In the genomic region with DNA sequence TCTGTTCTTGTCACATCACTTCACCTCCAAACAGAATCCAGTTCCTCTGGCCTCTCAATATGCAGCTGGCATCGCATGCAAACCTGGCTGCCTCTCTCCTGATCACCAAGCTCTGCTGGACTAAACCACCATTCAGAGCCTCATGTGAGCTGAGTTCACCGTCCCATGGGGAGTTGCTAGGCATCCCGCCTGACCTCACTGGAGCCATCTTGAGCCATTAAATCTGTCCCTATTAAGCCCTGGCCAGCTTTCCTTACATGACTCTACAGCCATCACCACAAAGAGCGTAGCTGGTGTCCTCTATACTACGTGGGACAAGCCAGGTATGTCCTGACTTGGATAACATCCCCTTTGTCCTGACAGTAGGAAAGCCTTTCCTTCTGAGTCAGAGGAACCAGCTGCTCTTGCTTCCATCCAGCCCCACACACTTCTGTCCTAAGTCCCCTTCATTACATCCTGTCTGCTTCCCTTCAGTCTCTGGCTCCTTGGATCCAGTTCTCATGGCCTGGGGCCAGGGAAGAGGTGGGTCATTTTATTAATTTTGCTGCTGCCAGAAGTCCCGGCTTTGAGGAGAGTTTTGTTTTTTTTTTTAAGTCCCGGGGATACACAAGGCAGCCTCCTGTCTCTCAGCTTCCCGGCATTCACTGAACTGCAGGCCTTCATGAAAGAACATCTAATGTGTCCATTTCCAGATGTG, we compare ENCODE assay signal across 10 mouse cellular contexts.
DNase-seq lines count a peak whose midpoint lies in the region; ATAC-seq and TF ChIP-seq lines count a peak whose summit lies in the region.
"Had no signal": no experiment of that assay in that cellular context is flagged by ENCODE, and none has a peak within 500 bp of the region (broad histone marks: within the 10 kb centered on the region; RNA-seq: fewer than 3 reads in every experiment).

No protein-coding gene starts in this region.

- peak; percentile 12; the same call in 1 of the 2 replicates for TF ChIP-seq POLR2A in heart, adult 2 months (IDR thresholded peaks at IDR 0.05; ENCODE audit: insufficient read depth, low read depth, low read length)

- no peaks in the 10 kb centered on the region for H3K27me3 ChIP-seq in heart, adult 2 months (ENCODE audit: control insufficient read depth, insufficient read depth, low read length)
- no peaks in the 10 kb centered on the region for H3K27me3 ChIP-seq in heart, embryonic 10.5 days (ENCODE audit: insufficient read depth, poor library complexity, severe bottlenecking)
- H3K27me3 ChIP-seq in embryonic facial prominence, embryonic 14.5 days (replicated peaks; ENCODE audit: control insufficient read depth, insufficient read depth, low read length) = no peaks in the 10 kb centered on the region
- no peaks in the 10 kb centered on the region for H3K27me3 ChIP-seq in heart, embryonic 15.5 days
- no peaks in the 10 kb centered on the region for H3K27me3 ChIP-seq in limb, embryonic 10.5 days (ENCODE audit: low read depth, poor library complexity, severe bottlenecking)

- ATAC-seq in embryonic facial prominence, embryonic 14.5 days (ENCODE audit: low read depth) = peak; percentile 37; the same call in 1 of the 2 replicates
- 0 out of 2 replicates have a peak, but pooled peaks have one; percentile 22 for ATAC-seq in heart, embryonic 15.5 days (replicated peaks; ENCODE audit: insufficient number of reproducible peaks, insufficient read depth, low FRiP score, low read depth)

- H3K27ac ChIP-seq in heart, adult 2 months = peak overlapping the region; percentile 71
- H3K27ac ChIP-seq in heart, embryonic 10.5 days = no peak overlapping the region; the same call in 1 of the 2 replicates
- H3K27ac ChIP-seq in embryonic facial prominence, embryonic 14.5 days (replicated peaks; ENCODE audit: low read depth, low read length) = no peak overlapping the region; the same call in 1 of the 2 replicates
- peak overlapping the region; percentile 35 for H3K27ac ChIP-seq in heart, embryonic 15.5 days
- H3K27ac ChIP-seq in limb, embryonic 10.5 days = peak overlapping the region; percentile 62

- no peak overlapping the region for H3K4me3 ChIP-seq in heart, adult 2 months
- H3K4me3 ChIP-seq in heart, embryonic 10.5 days = no peak overlapping the region
- no peak overlapping the region for H3K4me3 ChIP-seq in embryonic facial prominence, embryonic 14.5 days (ENCODE audit: low read depth, low read length)
- no peak overlapping the region for H3K4me3 ChIP-seq in heart, embryonic 15.5 days
- no peak overlapping the region for H3K4me3 ChIP-seq in limb, embryonic 10.5 days

- peak; percentile 70 for TF ChIP-seq EP300 in heart, adult 2 months (IDR thresholded peaks at IDR 0.05; ENCODE audit: insufficient read depth, low read depth, low read length)

- peak; percentile 79 to 85 for DNase-seq in heart, adult 2 months
- no peak for DNase-seq in heart, embryonic 10.5 days (ENCODE audit: low spot score)
- peak; percentile 72 for DNase-seq in embryonic facial prominence, embryonic 14.5 days (ENCODE audit: low spot score)
- DNase-seq in limb, embryonic 10.5 days (ENCODE audit: low spot score) = peak; percentile 35
- no peak for DNase-seq in layer of hippocampus, postnatal 14 days (ENCODE audit: low spot score in 2 of 2)
- no peak for DNase-seq in spleen, postnatal 36 days (ENCODE audit: low spot score in 2 of 2)
- DNase-seq in yolk sac, embryonic 10.5 days (ENCODE audit: low spot score) = no peak
- DNase-seq: cerebellum, adult 11-12 months; lung, postnatal 10 days had no signal

- WGBS in heart, adult 2 months = 38% methylated on average over 8 of the region's 8 CpGs
- WGBS in heart, embryonic 10.5 days = 85% methylated on average over 8 of the region's 8 CpGs
- WGBS in embryonic facial prominence, embryonic 14.5 days = 57% methylated on average over 8 of the region's 8 CpGs
- 72% methylated on average over 8 of the region's 8 CpGs for WGBS in heart, embryonic 15.5 days
- 69% methylated on average over 8 of the region's 8 CpGs for WGBS in limb, embryonic 10.5 days

- H3K4me1 ChIP-seq in heart, adult 2 months (ENCODE audit: control insufficient read depth, insufficient read depth, low read length) = peaks cover 8% of the 10 kb centered on the region
- H3K4me1 ChIP-seq in heart, embryonic 10.5 days = no peaks in the 10 kb centered on the region
- H3K4me1 ChIP-seq in embryonic facial prominence, embryonic 14.5 days (ENCODE audit: control insufficient read depth, insufficient read depth, low read length) = peaks cover 9% of the 10 kb centered on the region; the same call in 1 of the 2 replicates
- no peaks in the 10 kb centered on the region; the same call in 1 of the 2 replicates for H3K4me1 ChIP-seq in heart, embryonic 15.5 days (replicated peaks)
- peaks cover 32% of the 10 kb centered on the region for H3K4me1 ChIP-seq in limb, embryonic 10.5 days

- H3K4me2 ChIP-seq in embryonic facial prominence, embryonic 14.5 days (ENCODE audit: low read depth, low read length) = no peak overlapping the region
- H3K4me2 ChIP-seq in heart, embryonic 15.5 days = no peak overlapping the region

- no peak for TF ChIP-seq CTCF in heart, adult 2 months (IDR thresholded peaks at IDR 0.05)

- H3K36me3 ChIP-seq in heart, adult 2 months (ENCODE audit: control insufficient read depth, insufficient read depth, low read length) = no peaks in the 10 kb centered on the region
- no peaks in the 10 kb centered on the region for H3K36me3 ChIP-seq in heart, embryonic 10.5 days
- no peaks in the 10 kb centered on the region for H3K36me3 ChIP-seq in embryonic facial prominence, embryonic 14.5 days (ENCODE audit: control insufficient read depth, insufficient read depth, low read length)
- H3K36me3 ChIP-seq in heart, embryonic 15.5 days = no peaks in the 10 kb centered on the region
- no peaks in the 10 kb centered on the region for H3K36me3 ChIP-seq in limb, embryonic 10.5 days

- no peaks in the 10 kb centered on the region for H3K79me2 ChIP-seq in heart, adult 2 months (replicated peaks; ENCODE audit: control insufficient read depth, insufficient read depth, low read length)

- intact Hi-C loops in heart, adult 2 months (cut with DNase I) = no loop called here

- H3K9me3 ChIP-seq in heart, embryonic 10.5 days = no peaks in the 10 kb centered on the region
- H3K9me3 ChIP-seq in embryonic facial prominence, embryonic 14.5 days (ENCODE audit: control insufficient read depth, low read length) = no peaks in the 10 kb centered on the region
- H3K9me3 ChIP-seq in heart, embryonic 15.5 days (replicated peaks) = no peaks in the 10 kb centered on the region
- no peaks in the 10 kb centered on the region for H3K9me3 ChIP-seq in limb, embryonic 10.5 days (replicated peaks)

- H3K9ac ChIP-seq in heart, adult 2 months (ENCODE audit: low read depth, low read length) = no peak overlapping the region
- no peak overlapping the region for H3K9ac ChIP-seq in embryonic facial prominence, embryonic 14.5 days (ENCODE audit: low read depth, low read length)
- H3K9ac ChIP-seq in heart, embryonic 15.5 days = no peak overlapping the region

Comparison
In these comparisons a context has a peak if more than half of its experiments do, and no peak if none do; other contexts are left out.
1. DNase-seq: peak in heart, adult 2 months (2 of 2), embryonic facial prominence, embryonic 14.5 days (single experiment) and limb, embryonic 10.5 days (single experiment); none in heart, embryonic 10.5 days (single experiment), layer of hippocampus, postnatal 14 days (0 of 2), spleen, postnatal 36 days (0 of 2) and yolk sac, embryonic 10.5 days (single experiment).
2. H3K27ac ChIP-seq: peak in heart, adult 2 months (single experiment), heart, embryonic 15.5 days (single experiment) and limb, embryonic 10.5 days (single experiment); none in heart, embryonic 10.5 days (single experiment) and embryonic facial prominence, embryonic 14.5 days (single experiment).